Mouse (Mus musculus) ES-Bruce4 (cell line): Measurements from ENCODE around the gene Slc25a31.

Experiments
- CTCF ChIP-seq: IDR thresholded peaks from one replicate; pipeline ENCODE4 v1.8.1; 2011; ENCODE audit warnings: low read depth, low read length
- EP300 ChIP-seq: IDR thresholded peaks from 2 replicates; pipeline ENCODE4 v1.6.1; 2011; ENCODE audit warnings: low read depth, low read length; ENCODE audit not compliant: insufficient read depth
- POLR2A ChIP-seq: IDR thresholded peaks from one replicate; pipeline ENCODE4 v1.8.1; 2011; ENCODE audit warnings: low read length; ENCODE audit not compliant: insufficient read depth

DNA sequence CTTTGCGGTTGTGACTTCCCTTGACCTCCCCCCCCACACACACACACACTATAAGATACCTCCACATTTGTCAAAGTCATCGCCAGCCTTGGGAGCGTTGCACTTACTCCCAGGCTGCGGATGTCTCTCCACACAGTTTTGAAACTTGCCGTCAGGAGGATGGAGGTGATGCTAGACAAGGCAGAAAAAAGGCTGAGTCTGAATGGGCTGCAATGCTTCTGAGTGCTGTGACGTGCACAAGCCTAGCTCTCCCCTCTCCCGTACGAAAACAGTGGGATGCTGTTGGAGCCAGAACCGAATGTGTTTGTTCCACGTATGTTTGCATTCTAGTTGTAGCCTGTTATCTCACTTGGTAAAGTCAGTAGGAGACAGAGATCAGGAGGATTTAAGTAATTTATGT, 15.2 kb upstream of the Slc25a31 start:
- TF ChIP-seq CTCF: no peak
- no peak for TF ChIP-seq EP300
- TF ChIP-seq POLR2A: no peak
